Mouse (Mus musculus) midbrain, embryonic 14.5 days (tissue): ENCODE data around the gene A2ml1. TPM values are rescaled to one million over a fixed set of nuclear protein-coding genes. Genes with fewer than 3 reads are reported as not detected.

Experiments
- ATAC-seq: fragments of 200-750 bp; cut with Nextera tagmentation; 2 replicates; pipeline ENCODE4 v1.8.0; 2017; ENCODE audit warnings: moderate number of reproducible peaks, moderate library complexity; ENCODE audit not compliant: low FRiP score, low TSS enrichment
- DNase-seq: peaks from one replicate; pipeline ENCODE4 v3.0.0-alpha.2; 2015
- H3K27ac ChIP-seq: fragments of 300-500 bp; sonication (generic); replicated peaks from 2 replicates; pipeline ENCODE4 v1.5.1; 2014; ENCODE audit warnings: mild to moderate bottlenecking, low read depth, low read length, moderate library complexity
- H3K27me3 ChIP-seq: fragments of 300-500 bp; sonication (generic); 2 replicates; pipeline ENCODE4 v1.6.1; 2014; ENCODE audit warnings: low read length, control low read depth, mixed read lengths; ENCODE audit not compliant: control insufficient read depth, insufficient read depth
- H3K36me3 ChIP-seq: fragments of 300-500 bp; sonication (generic); 2 replicates; pipeline ENCODE4 v1.6.1; 2014; ENCODE audit warnings: low read length, control low read depth; ENCODE audit not compliant: control insufficient read depth, insufficient read depth
- H3K4me1 ChIP-seq: fragments of 300-500 bp; sonication (generic); 2 replicates; pipeline ENCODE4 v1.6.1; 2014; ENCODE audit warnings: mild to moderate bottlenecking, antibody characterized with exemption, low read length, control low read depth; ENCODE audit not compliant: control insufficient read depth, insufficient read depth
- H3K4me2 ChIP-seq: fragments of 300-500 bp; sonication (generic); 2 replicates; pipeline ENCODE4 v1.6.1; 2014; ENCODE audit warnings: mild to moderate bottlenecking, low read length, moderate library complexity
- H3K4me3 ChIP-seq: fragments of 300-500 bp; sonication (generic); replicated peaks from 2 replicates; pipeline ENCODE4 v1.5.1; 2014; ENCODE audit warnings: low read depth, low read length
- H3K9ac ChIP-seq: fragments of 300-500 bp; sonication (generic); replicated peaks from 2 replicates; pipeline ENCODE4 v1.6.1; 2014; ENCODE audit warnings: mild to moderate bottlenecking, low read length, moderate library complexity
- H3K9me3 ChIP-seq: fragments of 300-500 bp; sonication (generic); 2 replicates; pipeline ENCODE4 v1.6.1; 2016; ENCODE audit warnings: low read length, control low read depth, mixed read lengths; ENCODE audit not compliant: control insufficient read depth
- WGBS: fragments of 180-500 bp; shearing (Covaris S2); extraction: QIAGEN DNeasy Blood & Tissue Kit; methylation state at CpG from one replicate; pipeline ENCODE4 v1.1.7; 2014; 5-methylcytosine and 5-hydroxymethylcytosine counted together
- polyA plus RNA-seq: library from polyadenylated mRNA; unstranded; fragments of >200 nt; fragmentation: Nextera tagmentation; extraction: Ambion mirVana; gene quantifications from 2 replicates; pipeline ENCODE4 v1.2.1, GENCODE M21; 2014

Gene A2ml1
- polyA plus RNA-seq, 1 experiment from 2014 or later: 0.43 TPM

- Histone ChIP-seq H3K4me3 (no peak overlapping the region), H3K27me3 (no peaks in the 10 kb centered on the region), H3K9ac (no peak overlapping the region), H3K36me3 (no peaks in the 10 kb centered on the region), H3K27ac (no peak overlapping the region), H3K4me2 (no peak overlapping the region), H3K9me3 (no peaks in the 10 kb centered on the region), H3K4me1 (no peaks in the 10 kb centered on the region)
- WGBS: 86% methylated on average over 13 of the region's 13 CpGs
- ATAC-seq: no peak
- no peak for DNase-seq
Observed at GRCm38 (mm10) chr6:128543226-128543625, 38.2 kb downstream of the A2ml1 start.

GRCm38 (mm10) chr6:128535250-128535649 lies 46.2 kb downstream of the A2ml1 start:
- H3K9me3 ChIP-seq: no peaks in the 10 kb centered on the region
- no peak overlapping the region for H3K27ac ChIP-seq
- no peak overlapping the region for H3K4me2 ChIP-seq
- no peak overlapping the region for H3K9ac ChIP-seq
- no peaks in the 10 kb centered on the region for H3K27me3 ChIP-seq
- DNase-seq (no peak), ATAC-seq (no peak)
- H3K4me3 ChIP-seq: no peak overlapping the region
- 89% methylated on average over 2 of the region's 2 CpGs for WGBS
- H3K4me1 ChIP-seq: no peaks in the 10 kb centered on the region
- no peaks in the 10 kb centered on the region for H3K36me3 ChIP-seq

- Histone ChIP-seq H3K4me2 (no peak overlapping the region), H3K9ac (no peak overlapping the region), H3K4me1 (no peaks in the 10 kb centered on the region), H3K36me3 (no peaks in the 10 kb centered on the region), H3K27ac (no peak overlapping the region), H3K4me3 (no peak overlapping the region), H3K9me3 (no peaks in the 10 kb centered on the region), H3K27me3 (no peaks in the 10 kb centered on the region)
- 95% methylated on average over 6 of the region's 6 CpGs for WGBS
- ATAC-seq: no peak
- no peak for DNase-seq
Observed at GRCm38 (mm10) chr6:128533296-128533695, 48.1 kb downstream of the A2ml1 start.

- H3K4me2 ChIP-seq: no peak overlapping the region
- no peak overlapping the region for H3K27ac ChIP-seq
- no peak for ATAC-seq
- H3K9ac ChIP-seq: no peak overlapping the region
- no peaks in the 10 kb centered on the region for H3K9me3 ChIP-seq
- DNase-seq: no peak
- no peaks in the 10 kb centered on the region for H3K36me3 ChIP-seq
- no peaks in the 10 kb centered on the region for H3K27me3 ChIP-seq
- no peaks in the 10 kb centered on the region for H3K4me1 ChIP-seq
- no peak overlapping the region for H3K4me3 ChIP-seq
- WGBS: 91% methylated on average over 9 of the region's 9 CpGs
Observed at GRCm38 (mm10) chr6:128532701-128533100, 48.7 kb downstream of the A2ml1 start.

GRCm38 (mm10) chr6:128528491-128528890 lies 52.9 kb downstream of the A2ml1 start:
- no peak for ATAC-seq

GRCm38 (mm10) chr6:128527110-128527509 lies 54.3 kb downstream of the A2ml1 start:
- Histone ChIP-seq H3K4me3 (no peak overlapping the region), H3K27me3 (no peaks in the 10 kb centered on the region), H3K4me2 (no peak overlapping the region), H3K36me3 (no peaks in the 10 kb centered on the region), H3K9ac (no peak overlapping the region), H3K9me3 (no peaks in the 10 kb centered on the region), H3K4me1 (no peaks in the 10 kb centered on the region), H3K27ac (no peak overlapping the region)
- ATAC-seq (no peak), DNase-seq (no peak)
- WGBS: 80% methylated on average over 1 of the region's 1 CpGs

More at GRCm38 (mm10) chr6:128528491-128528890, 52.9 kb downstream of the A2ml1 start:
- no peak overlapping the region for H3K4me2 ChIP-seq
- 91% methylated on average over 4 of the region's 4 CpGs for WGBS
- H3K4me3 ChIP-seq: no peak overlapping the region
- H3K36me3 ChIP-seq: no peaks in the 10 kb centered on the region
- no peaks in the 10 kb centered on the region for H3K9me3 ChIP-seq
- no peak for DNase-seq
- H3K9ac ChIP-seq: no peak overlapping the region
- no peaks in the 10 kb centered on the region for H3K4me1 ChIP-seq
- no peaks in the 10 kb centered on the region for H3K27me3 ChIP-seq
- H3K27ac ChIP-seq: no peak overlapping the region

- H3K4me2 ChIP-seq: no peak within 1 kb of the TSS
- WGBS: 94% methylated on average over 4 of the region's 4 CpGs
Observed at GRCm38 (mm10) chr6:128526601-128527000, 54.8 kb downstream of the A2ml1 start, which contains the start of gene Pzp. Pzp (minus strand) TSS chr6:128526720.

GRCm38 (mm10) chr6:128525801-128526200 lies 55.6 kb downstream of the A2ml1 start:
- H3K27ac ChIP-seq: no peak overlapping the region
- 93% methylated on average over 4 of the region's 4 CpGs for WGBS
- no peak overlapping the region for H3K9ac ChIP-seq
- DNase-seq (no peak), ATAC-seq (no peak)
- no peaks in the 10 kb centered on the region for H3K27me3 ChIP-seq
- no peaks in the 10 kb centered on the region for H3K9me3 ChIP-seq
- no peaks in the 10 kb centered on the region for H3K4me1 ChIP-seq
- no peak overlapping the region for H3K4me2 ChIP-seq
- H3K4me3 ChIP-seq: no peak overlapping the region
- H3K36me3 ChIP-seq: no peaks in the 10 kb centered on the region

More at GRCm38 (mm10) chr6:128526601-128527000, 54.8 kb downstream of the A2ml1 start, which contains the start of gene Pzp:
- H3K9ac ChIP-seq: no peak within 1 kb of the TSS
- H3K27ac ChIP-seq: no peak within 1 kb of the TSS
- no peaks in the 10 kb centered on the region for H3K9me3 ChIP-seq
- H3K27me3 ChIP-seq: no peaks in the 10 kb centered on the region
- H3K36me3 ChIP-seq: no peaks in the 10 kb centered on the region
- ATAC-seq (no peak), DNase-seq (no peak)
- no peaks in the 10 kb centered on the region for H3K4me1 ChIP-seq
- H3K4me3 ChIP-seq: no peak within 1 kb of the TSS

- H3K4me2 ChIP-seq: no peak overlapping the region
- H3K4me1 ChIP-seq: no peaks in the 10 kb centered on the region
- no peak overlapping the region for H3K27ac ChIP-seq
- ATAC-seq (no peak), DNase-seq (no peak)
- no peaks in the 10 kb centered on the region for H3K27me3 ChIP-seq
- H3K36me3 ChIP-seq: no peaks in the 10 kb centered on the region
- H3K9ac ChIP-seq: no peak overlapping the region
- no peaks in the 10 kb centered on the region for H3K9me3 ChIP-seq
- H3K4me3 ChIP-seq: no peak overlapping the region
- 95% methylated on average over 3 of the region's 3 CpGs for WGBS
Observed at GRCm38 (mm10) chr6:128523360-128523759, 58.0 kb downstream of the A2ml1 start.
